Mouse (Mus musculus) hindbrain, embryonic 14.5 days (tissue): ENCODE measurements around the gene Mycbpap. TPM values are rescaled to one million over a fixed set of nuclear protein-coding genes. Genes with fewer than 3 reads are reported as not detected.

Experiments used
- polyA plus RNA-seq: library from polyadenylated mRNA; unstranded; fragments of >200 nt; fragmentation: Nextera tagmentation; extraction: Ambion mirVana; gene quantifications from 2 replicates; pipeline ENCODE4 v1.2.1, GENCODE M21; 2014

The Mycbpap gene
- polyA plus RNA-seq, 1 experiment from 2014 or later, result 3.3 TPM

Other genes with a start within 250 kb of the Mycbpap start
- gene Gm21885, start 239.9 kb downstream of the Mycbpap start, polyA plus RNA-seq, result 0.38 TPM in 1 of 2 replicates, not detected in the other
- 94.9 and 105 TPM in 2 replicates for gene Luc7l3, start 199.8 kb downstream of the Mycbpap start, polyA plus RNA-seq
- gene Ankrd40, start 193.7 kb downstream of the Mycbpap start, polyA plus RNA-seq, result 12.8 and 12.9 TPM in 2 replicates
- gene Abcc3, start 128.7 kb downstream of the Mycbpap start, polyA plus RNA-seq, result 0.85 and 1.1 TPM in 2 replicates
- 18.6 and 22.8 TPM in 2 replicates for gene Cacna1g, start 47.5 kb downstream of the Mycbpap start, polyA plus RNA-seq
- gene Spata20, start 35.6 kb downstream of the Mycbpap start, polyA plus RNA-seq, result 0.33 and 1.3 TPM in 2 replicates
- gene Epn3, start 21.8 kb downstream of the Mycbpap start, polyA plus RNA-seq, result 1.6 and 2.0 TPM in 2 replicates
- gene Rsad1, start 27.5 kb upstream of the Mycbpap start, polyA plus RNA-seq, result 6.5 and 7.5 TPM in 2 replicates
- 0.15 and 0.37 TPM in 2 replicates for gene Chad, start 43.3 kb upstream of the Mycbpap start, polyA plus RNA-seq
- 2.1 and 2.5 TPM in 2 replicates for gene Acsf2, start 80.1 kb upstream of the Mycbpap start, polyA plus RNA-seq
- gene Lrrc59, start 108.0 kb upstream of the Mycbpap start, polyA plus RNA-seq, result 132 and 139 TPM in 2 replicates
- gene Mrpl27, start 132.0 kb upstream of the Mycbpap start, polyA plus RNA-seq, result 118 and 140 TPM in 2 replicates
- gene Eme1, start 132.2 kb upstream of the Mycbpap start, polyA plus RNA-seq, result 3.1 and 4.2 TPM in 2 replicates
- gene Xylt2, start 155.8 kb upstream of the Mycbpap start, polyA plus RNA-seq, result 13.2 and 14.8 TPM in 2 replicates
- gene Gm11541, start 182.8 kb upstream of the Mycbpap start, polyA plus RNA-seq, result 0.27 TPM in 1 of 2 replicates, not detected in the other
- not detected in 2 replicates for gene Cdc34b, start 220.0 kb upstream of the Mycbpap start, polyA plus RNA-seq